Mouse (Mus musculus) MEL (cell line): ENCODE data around the gene Nup155. TPM values are rescaled to one million over a fixed set of nuclear protein-coding genes. Genes with fewer than 3 reads are reported as not detected.

Source experiments
- DNase-seq: peaks from one replicate; pipeline ENCODE4 v3.0.0; 2011; ENCODE audit warnings: low read depth, low spot score
- H3K27ac ChIP-seq: 2 replicates; pipeline ENCODE4 v1.5.1; 2012; ENCODE audit warnings: low read depth, mild to moderate bottlenecking, control low read depth, low read length, moderate library complexity; ENCODE audit not compliant: control insufficient read depth
- H3K27me3 ChIP-seq, 2 experiments: fragments of 150-350 bp in 1 of 2; sonication (generic) in 1 of 2; 2 replicates each; pipeline ENCODE4 v1.6.1; 2012; ENCODE audit warnings: low read length in 2 of 2, mild to moderate bottlenecking in 2 of 2, improper control_type of control experiment in 1 of 2, moderate library complexity in 1 of 2; ENCODE audit not compliant: insufficient read depth in 2 of 2, control insufficient read depth in 1 of 2
- H3K36me3 ChIP-seq, 2 experiments: 2 replicates each; pipeline ENCODE4 v1.6.1; 2012 to 2014; ENCODE audit warnings: low read length in 2 of 2, improper control_type of control experiment in 1 of 2, inconsistent platforms in 1 of 2, mild to moderate bottlenecking in 1 of 2; ENCODE audit not compliant: insufficient read depth in 2 of 2, control insufficient read depth in 1 of 2
- H3K4me1 ChIP-seq, 2 experiments: fragments of 150-350 bp in 1 of 2; sonication (generic) in 1 of 2; 2 replicates each; pipeline ENCODE4 v1.6.1; 2012; ENCODE audit warnings: low read length in 2 of 2, improper control_type of control experiment in 1 of 2, mild to moderate bottlenecking in 1 of 2; ENCODE audit not compliant: insufficient read depth in 2 of 2, control insufficient read depth in 1 of 2
- H3K4me3 ChIP-seq, 2 experiments: fragments of 150-350 bp in 1 of 2; sonication (generic) in 1 of 2; 2 replicates each; pipeline ENCODE4 v1.5.1; 2012; ENCODE audit warnings: low read depth in 2 of 2, low read length in 2 of 2, mild to moderate bottlenecking in 2 of 2, moderate library complexity in 2 of 2, control low read depth in 1 of 2, improper control_type of control experiment in 1 of 2; ENCODE audit not compliant: control insufficient read depth in 1 of 2, insufficient read depth in 1 of 2
- H3K79me2 ChIP-seq: 2 replicates; pipeline ENCODE4 v1.6.1; 2012; ENCODE audit warnings: mild to moderate bottlenecking, low read length, moderate library complexity; ENCODE audit not compliant: control insufficient read depth, poor library complexity, insufficient read depth
- H3K9ac ChIP-seq: 2 replicates; pipeline ENCODE4 v1.6.1; 2012; ENCODE audit warnings: low read depth, mild to moderate bottlenecking, control low read depth, low read length, moderate library complexity; ENCODE audit not compliant: control insufficient read depth, poor library complexity, severe bottlenecking
- H3K9me3 ChIP-seq: fragments of 150-350 bp; sonication (generic); replicated peaks from 2 replicates; pipeline ENCODE4 v1.6.1; 2012; ENCODE audit warnings: mild to moderate bottlenecking, low read length, improper control_type of control experiment, moderate library complexity; ENCODE audit not compliant: insufficient read depth
- CHD1 ChIP-seq: IDR thresholded peaks from 2 replicates; pipeline ENCODE4 v1.6.1; 2012; ENCODE audit warnings: low read depth, mild to moderate bottlenecking, inconsistent platforms, low read length, improper control_type of control experiment
- CTCF ChIP-seq, 3 experiments: IDR thresholded peaks in 2 of 3; conservative IDR thresholded peaks in 1 of 3; 2 replicates each; pipeline ENCODE4 v1.5.1; 2011 to 2012; ENCODE audit warnings: low read length in 3 of 3, low read depth in 2 of 3, mild to moderate bottlenecking in 2 of 3, improper control_type of control experiment in 1 of 3, inconsistent platforms in 1 of 3, mixed read lengths in 1 of 3, moderate library complexity in 1 of 3; ENCODE audit not compliant: control insufficient read depth in 1 of 3, insufficient read depth in 1 of 3, poor library complexity in 1 of 3, severe bottlenecking in 1 of 3
- GABPA ChIP-seq: IDR thresholded peaks from 2 replicates; pipeline ENCODE4 v1.6.1; 2012; ENCODE audit warnings: low read depth, mild to moderate bottlenecking, inconsistent platforms, low read length, improper control_type of control experiment, moderate library complexity
- JUND ChIP-seq: IDR thresholded peaks from 2 replicates; pipeline ENCODE4 v1.6.1; 2011; ENCODE audit warnings: low read depth, mild to moderate bottlenecking, improper control_type of control experiment, low read length
- MAX ChIP-seq: IDR thresholded peaks from 2 replicates; pipeline ENCODE4 v1.6.1; 2011; ENCODE audit warnings: low read length, improper control_type of control experiment
- NELFE ChIP-seq: IDR thresholded peaks from 2 replicates; pipeline ENCODE4 v1.6.1; 2011; ENCODE audit warnings: low read depth, low read length, improper control_type of control experiment
- POLR2A ChIP-seq, 2 experiments: IDR thresholded peaks; 2 replicates each; pipeline ENCODE4 v1.6.1; 2011 to 2012; ENCODE audit warnings: low read length in 2 of 2, mild to moderate bottlenecking in 2 of 2, control low read depth in 1 of 2, improper control_type of control experiment in 1 of 2, low read depth in 1 of 2, moderate library complexity in 1 of 2; ENCODE audit not compliant: control insufficient read depth in 1 of 2, insufficient read depth in 1 of 2, poor library complexity in 1 of 2
- POLR2AphosphoS2 ChIP-seq: IDR thresholded peaks from 2 replicates; pipeline ENCODE4 v1.6.1; 2011; ENCODE audit warnings: low read length, improper control_type of control experiment
- POLR2AphosphoS5 ChIP-seq: IDR thresholded peaks from 2 replicates; pipeline ENCODE4 v1.6.1; 2012; ENCODE audit warnings: low read depth, borderline replicate concordance, mild to moderate bottlenecking, inconsistent platforms, low read length, moderate library complexity, mixed read lengths
- TBP ChIP-seq: IDR thresholded peaks from 2 replicates; pipeline ENCODE4 v1.8.0; 2011; ENCODE audit warnings: low read depth, low read length, improper control_type of control experiment
- USF2 ChIP-seq, 2 experiments: IDR thresholded peaks; 2 replicates each; pipeline ENCODE4 v1.6.1; 2011 to 2012; ENCODE audit warnings: improper control_type of control experiment in 2 of 2, low read length in 2 of 2, borderline replicate concordance in 1 of 2, inconsistent platforms in 1 of 2, low read depth in 1 of 2, mild to moderate bottlenecking in 1 of 2; ENCODE audit not compliant: insufficient read depth in 1 of 2
- polyA plus RNA-seq, 2 experiments: library from polyadenylated mRNA; stranded (reverse) in 1 of 2; unstranded in 1 of 2; fragments of >175 nt in 1 of 2; fragments of >200 nt in 1 of 2; gene quantifications; 2 replicates each; pipeline versions ENCODE4 v1.2.1 to v1.2.4; 2012; ENCODE audit warnings: low replicate concordance in 2 of 2, low read depth in 1 of 2; ENCODE audit not compliant: insufficient read length in 2 of 2, insufficient read depth in 1 of 2, missing spikeins in 1 of 2
- total RNA-seq: library from RNA; depleted of rRNA; stranded (reverse); fragments of 300-350 nt; gene quantifications from 2 replicates; pipeline ENCODE4 v1.2.3, GENCODE M21; 2012

Nup155 gene
- total and polyA plus RNA-seq, 3 experiments: 82.7 to 135 (median 85.0) TPM

GRCm38 (mm10) chr15:8108360-8108965 lies 610 bp upstream of the Nup155 start:
- H3K4me3 ChIP-seq: peak overlapping the region; percentile 82 to 90
- H3K4me1 ChIP-seq: peaks cover 4 to 12% of the 10 kb centered on the region in 2 experiments
- H3K27ac ChIP-seq: peak overlapping the region; percentile 79
- peak; percentile 28 for DNase-seq
- H3K9me3 ChIP-seq: no peaks in the 10 kb centered on the region
- H3K36me3 ChIP-seq: peaks cover 17 to 19% of the 10 kb centered on the region in 2 experiments
- H3K9ac ChIP-seq: peak overlapping the region; percentile 73
- H3K27me3 ChIP-seq: no peaks in the 10 kb centered on the region
- peaks cover 40% of the 10 kb centered on the region for H3K79me2 ChIP-seq
- TF ChIP-seq MAX: 0 out of 2 replicates have a peak, but pooled peaks have one; percentile 31
- no peak for TF ChIP-seq JUND

GRCm38 (mm10) chr15:8109782-8110181 lies 709 bp downstream of the Nup155 start:
- no peak for DNase-seq
- Histone ChIP-seq H3K27ac (peak overlapping the region; percentile 82), H3K4me3 (peak overlapping the region; percentile 82 to 90), H3K9ac (peak overlapping the region; percentile 84), H3K36me3 (peaks cover 19 to 27% of the 10 kb centered on the region in 2 experiments), H3K9me3 (no peaks in the 10 kb centered on the region), H3K79me2 (peaks cover 40% of the 10 kb centered on the region), H3K27me3 (no peaks in the 10 kb centered on the region), H3K4me1 (peaks cover 4 to 12% of the 10 kb centered on the region in 2 experiments)
- no peak for TF ChIP-seq POLR2AphosphoS5
- peak; percentile 92; the same call in 1 of the 2 replicates for TF ChIP-seq CHD1

GRCm38 (mm10) chr15:8129281-8129680 lies 20.2 kb downstream of the Nup155 start:
- peak; percentile 56 for DNase-seq

GRCm38 (mm10) chr15:8131268-8131667 lies 22.2 kb downstream of the Nup155 start:
- H3K4me3 ChIP-seq: no peak overlapping the region
- no peaks in the 10 kb centered on the region for H3K79me2 ChIP-seq
- TF ChIP-seq TBP (no peak), POLR2AphosphoS2 (no peak), GABPA (no peak), USF2 (IDR thresholded peaks at IDR 0.05; ENCODE audit: borderline replicate concordance in 1 of 2, insufficient read depth in 1 of 2, low read depth in 1 of 2, low read length in 2 of 2) (no peak), NELFE (no peak)
- no peak overlapping the region for H3K27ac ChIP-seq
- no peak overlapping the region for H3K9ac ChIP-seq
- peaks cover 0 to 60% of the 10 kb centered on the region in 2 experiments; a peak in 3 of 4 replicates for H3K36me3 ChIP-seq
- DNase-seq: no peak
- H3K27me3 ChIP-seq: no peaks in the 10 kb centered on the region
- no peaks in the 10 kb centered on the region for H3K4me1 ChIP-seq
- H3K9me3 ChIP-seq: no peaks in the 10 kb centered on the region

More at GRCm38 (mm10) chr15:8129281-8129680, 20.2 kb downstream of the Nup155 start:
- Histone ChIP-seq H3K4me3 (no peak overlapping the region), H3K27me3 (no peaks in the 10 kb centered on the region), H3K79me2 (no peaks in the 10 kb centered on the region), H3K4me1 (no peaks in the 10 kb centered on the region), H3K9me3 (no peaks in the 10 kb centered on the region), H3K9ac (no peak overlapping the region), H3K36me3 (peaks cover 0 to 65% of the 10 kb centered on the region in 2 experiments; a peak in 3 of 4 replicates), H3K27ac (no peak overlapping the region)
- no peak for TF ChIP-seq POLR2A (IDR thresholded peaks at IDR 0.05; ENCODE audit: control insufficient read depth in 1 of 2, insufficient read depth in 1 of 2, low read depth in 1 of 2, low read length in 2 of 2, poor library complexity in 1 of 2)
- TF ChIP-seq CTCF (IDR thresholded peaks at IDR 0.05 in 2 of 3, conservative IDR thresholded peaks at IDR 0.05 in 1 of 3; ENCODE audit: control insufficient read depth in 1 of 3, insufficient read depth in 1 of 3, low read depth in 2 of 3, low read length in 3 of 3, poor library complexity in 1 of 3, severe bottlenecking in 1 of 3): peak in 2 of 3 experiments; percentile 20 to 28; a peak in 3 of 6 replicates
